Mouse (Mus musculus): Measurements from ENCODE around the gene Nipbl.

GRCm38 (mm10) chr15:8325629-8326028, 118.6 kb downstream of the Nipbl start:
- TF ChIP-seq CTCF (IDR thresholded peaks at IDR 0.05; ENCODE audit: low read depth, low read length) (no peak), GATA1 (IDR thresholded peaks at IDR 0.05; ENCODE audit: borderline replicate concordance, low read length) (no peak), POLR2AphosphoS5 (IDR thresholded peaks at IDR 0.05; ENCODE audit: insufficient replicate concordance, low read depth, low read length) (no peak), TAL1 (conservative IDR thresholded peaks at IDR 0.05; ENCODE audit: low read depth, low read length) (no peak)

Measured in G1E (cell line).